Mouse (Mus musculus): ENCODE data around the gene Bcas3. TPM values are rescaled to one million over a fixed set of nuclear protein-coding genes. Genes with fewer than 3 reads are reported as not detected.
A peak's percentile ranks its signal among the peaks of the same experiment; 100 is the strongest.

Gene Bcas3
- polyA plus RNA-seq, 1 experiment from 2014 or later, result 13.6 TPM

DNA sequence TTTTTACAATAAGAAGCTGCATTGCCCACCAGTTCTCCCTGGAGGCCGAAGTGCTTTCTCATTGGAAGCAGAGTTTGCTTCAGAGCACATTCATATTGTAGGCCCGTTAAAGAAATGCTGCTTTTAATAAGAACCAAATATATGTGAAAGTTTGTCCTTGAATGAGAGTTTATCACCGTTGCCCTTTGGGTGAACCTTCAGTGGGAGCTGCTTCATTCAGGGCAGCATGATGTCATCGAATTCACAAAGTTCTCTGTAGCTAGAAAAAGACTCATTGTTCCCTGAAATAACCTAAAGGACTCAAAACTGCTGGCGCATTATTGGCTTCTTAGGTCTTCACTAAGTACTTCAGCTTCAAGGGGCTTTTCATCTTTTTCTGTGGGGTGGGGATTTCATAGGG lies 219.0 kb downstream of the Bcas3 start:
- TF ChIP-seq CTCF (IDR thresholded peaks at IDR 0.05; ENCODE audit: low read depth), result no peak
- Histone ChIP-seq H3K4me2 (ENCODE audit: low read depth, low read length) (no peak overlapping the region), H3K36me3 (replicated peaks; ENCODE audit: insufficient read depth, low read length) (no peaks in the 10 kb centered on the region), H3K9ac (replicated peaks) (no peak overlapping the region), H3K4me1 (ENCODE audit: insufficient read depth) (0 out of 2 replicates have a peak, but pooled peaks cover 4% of the 10 kb centered on the region), H3K27me3 (ENCODE audit: insufficient read depth, low read length) (no peaks in the 10 kb centered on the region), H3K9me3 (ENCODE audit: low read length) (no peaks in the 10 kb centered on the region), H3K4me3 (ENCODE audit: low read depth, low read length) (no peak overlapping the region), H3K27ac (ENCODE audit: low read depth) (0 out of 2 replicates have a peak overlapping the region, but pooled peaks have one; percentile 12)
- DNase-seq (no peak), ATAC-seq (no peak)
- WGBS (ENCODE audit: insufficient replicate concordance), result 53% methylated on average over 5 of the region's 5 CpGs

GRCm38 (mm10) chr11:85572590-85572989 lies 219.6 kb downstream of the Bcas3 start:
- no peaks in the 10 kb centered on the region for H3K27me3 ChIP-seq (ENCODE audit: insufficient read depth, low read length)
- H3K9me3 ChIP-seq (ENCODE audit: low read length), result no peaks in the 10 kb centered on the region
- TF ChIP-seq EP300 (IDR thresholded peaks at IDR 0.05; ENCODE audit: low read depth), result no peak
- TF ChIP-seq CTCF (IDR thresholded peaks at IDR 0.05; ENCODE audit: low read depth), result no peak
- no peaks in the 10 kb centered on the region for H3K36me3 ChIP-seq (replicated peaks; ENCODE audit: insufficient read depth, low read length)
- no peak overlapping the region for H3K9ac ChIP-seq (replicated peaks)
- 0 out of 2 replicates have a peak, but pooled peaks cover 4% of the 10 kb centered on the region for H3K4me1 ChIP-seq (ENCODE audit: insufficient read depth)
- no peak for DNase-seq
- H3K27ac ChIP-seq (ENCODE audit: low read depth), result no peak overlapping the region
- H3K4me3 ChIP-seq (ENCODE audit: low read depth, low read length), result no peak overlapping the region
- 44% methylated on average over 3 of the region's 3 CpGs for WGBS (ENCODE audit: insufficient replicate concordance)
- H3K4me2 ChIP-seq (ENCODE audit: low read depth, low read length), result no peak overlapping the region
- no peak for ATAC-seq

GRCm38 (mm10) chr11:85574496-85574895 lies 221.5 kb downstream of the Bcas3 start:
- no peak for ATAC-seq

GRCm38 (mm10) chr11:85577816-85578645 lies 225.1 kb downstream of the Bcas3 start:
- no peak overlapping the region for H3K4me2 ChIP-seq (ENCODE audit: low read depth, low read length)
- no peaks in the 10 kb centered on the region for H3K27me3 ChIP-seq (ENCODE audit: insufficient read depth, low read length)
- no peak overlapping the region for H3K27ac ChIP-seq (ENCODE audit: low read depth)
- no peaks in the 10 kb centered on the region for H3K9me3 ChIP-seq (ENCODE audit: low read length)
- DNase-seq, result no peak
- H3K9ac ChIP-seq (replicated peaks), result no peak overlapping the region
- no peaks in the 10 kb centered on the region for H3K4me1 ChIP-seq (ENCODE audit: insufficient read depth)
- WGBS (ENCODE audit: insufficient replicate concordance), result 74% methylated on average over 15 of the region's 15 CpGs
- no peaks in the 10 kb centered on the region for H3K36me3 ChIP-seq (replicated peaks; ENCODE audit: insufficient read depth, low read length)
- no peak overlapping the region for H3K4me3 ChIP-seq (ENCODE audit: low read depth, low read length)
- no peak for ATAC-seq
- TF ChIP-seq EP300 (IDR thresholded peaks at IDR 0.05; ENCODE audit: low read depth), result no peak
- TF ChIP-seq CTCF (IDR thresholded peaks at IDR 0.05; ENCODE audit: low read depth), result no peak

More at GRCm38 (mm10) chr11:85574496-85574895, 221.5 kb downstream of the Bcas3 start:
- Histone ChIP-seq H3K36me3 (replicated peaks; ENCODE audit: insufficient read depth, low read length) (no peaks in the 10 kb centered on the region), H3K4me2 (ENCODE audit: low read depth, low read length) (no peak overlapping the region), H3K9me3 (ENCODE audit: low read length) (no peaks in the 10 kb centered on the region), H3K4me1 (ENCODE audit: insufficient read depth) (0 out of 2 replicates have a peak, but pooled peaks cover 4% of the 10 kb centered on the region), H3K27ac (ENCODE audit: low read depth) (no peak overlapping the region), H3K27me3 (ENCODE audit: insufficient read depth, low read length) (no peaks in the 10 kb centered on the region), H3K9ac (replicated peaks) (no peak overlapping the region), H3K4me3 (ENCODE audit: low read depth, low read length) (no peak overlapping the region)
- TF ChIP-seq CTCF (IDR thresholded peaks at IDR 0.05; ENCODE audit: low read depth) (no peak), EP300 (IDR thresholded peaks at IDR 0.05; ENCODE audit: low read depth) (no peak)
- peak; percentile 26 for DNase-seq
- 10% methylated on average over 4 of the region's 4 CpGs for WGBS (ENCODE audit: insufficient replicate concordance)

DNA sequence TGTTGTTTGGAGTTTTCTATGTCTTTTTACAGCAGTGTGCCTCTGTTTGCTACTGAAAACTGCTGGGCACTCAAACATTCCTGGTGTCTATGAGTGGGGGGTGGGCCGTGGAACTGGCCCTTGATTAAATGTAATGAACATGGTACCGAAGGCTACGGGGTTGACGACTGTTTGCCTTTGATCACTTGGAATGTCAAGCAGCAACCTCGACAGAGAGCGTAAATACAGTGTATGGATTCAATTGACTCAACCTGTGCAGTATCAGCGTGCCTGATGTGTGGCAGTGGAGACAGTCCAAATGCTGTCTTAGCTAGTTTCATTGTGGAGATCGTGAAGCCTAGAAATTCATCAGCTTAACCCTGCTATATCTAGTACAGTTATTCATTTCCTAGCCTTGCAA lies 231.1 kb downstream of the Bcas3 start:
- WGBS (ENCODE audit: insufficient replicate concordance), result 72% methylated on average over 8 of the region's 8 CpGs
- ATAC-seq, result no peak

DNA sequence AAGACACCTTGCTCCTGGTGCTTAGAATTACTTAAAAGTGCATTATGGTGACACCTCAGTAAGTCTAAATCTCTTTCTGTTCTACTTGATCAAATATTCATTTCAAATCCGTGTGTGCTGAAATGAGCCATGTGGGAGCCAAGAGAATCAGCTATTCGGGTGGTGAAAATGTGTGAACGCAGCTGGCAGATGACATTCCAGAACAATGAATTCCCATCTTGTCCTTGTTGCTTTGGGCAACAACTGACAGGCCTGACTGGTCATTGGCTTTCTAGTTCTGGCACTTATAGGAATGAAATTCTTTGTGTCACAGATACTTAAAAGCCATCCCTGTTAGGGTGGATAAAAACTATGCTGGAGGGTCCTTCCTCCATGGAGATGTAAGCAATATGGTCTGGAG lies 240.7 kb downstream of the Bcas3 start:
- no peaks in the 10 kb centered on the region for H3K9me3 ChIP-seq (ENCODE audit: low read length)
- H3K4me1 ChIP-seq (ENCODE audit: insufficient read depth), result no peaks in the 10 kb centered on the region
- no peak overlapping the region for H3K4me3 ChIP-seq (ENCODE audit: low read depth, low read length)
- no peaks in the 10 kb centered on the region for H3K36me3 ChIP-seq (replicated peaks; ENCODE audit: insufficient read depth, low read length)
- H3K27me3 ChIP-seq (ENCODE audit: insufficient read depth, low read length), result no peaks in the 10 kb centered on the region
- TF ChIP-seq EP300 (IDR thresholded peaks at IDR 0.05; ENCODE audit: low read depth) (no peak), CTCF (IDR thresholded peaks at IDR 0.05; ENCODE audit: low read depth) (no peak)
- DNase-seq (no peak), ATAC-seq (no peak)
- H3K27ac ChIP-seq (ENCODE audit: low read depth), result no peak overlapping the region
- no peak overlapping the region for H3K9ac ChIP-seq (replicated peaks)
- 83% methylated on average over 3 of the region's 3 CpGs for WGBS (ENCODE audit: insufficient replicate concordance)
- no peak overlapping the region for H3K4me2 ChIP-seq (ENCODE audit: low read depth, low read length)

More for the DNA sequence above, 231.1 kb downstream of the Bcas3 start:
- Histone ChIP-seq H3K27ac (ENCODE audit: low read depth) (no peak overlapping the region), H3K4me3 (ENCODE audit: low read depth, low read length) (no peak overlapping the region), H3K9ac (replicated peaks) (no peak overlapping the region), H3K36me3 (replicated peaks; ENCODE audit: insufficient read depth, low read length) (no peaks in the 10 kb centered on the region), H3K4me2 (ENCODE audit: low read depth, low read length) (no peak overlapping the region), H3K4me1 (ENCODE audit: insufficient read depth) (no peaks in the 10 kb centered on the region), H3K9me3 (ENCODE audit: low read length) (no peaks in the 10 kb centered on the region), H3K27me3 (ENCODE audit: insufficient read depth, low read length) (no peaks in the 10 kb centered on the region)
- TF ChIP-seq CTCF (IDR thresholded peaks at IDR 0.05; ENCODE audit: low read depth) (no peak), EP300 (IDR thresholded peaks at IDR 0.05; ENCODE audit: low read depth) (no peak)
- DNase-seq, result no peak
